Mouse (Mus musculus) G1E (cell line): Measurements from ENCODE around the gene Pitpnc1.

Source experiments
- CTCF ChIP-seq: IDR thresholded peaks from 2 replicates; pipeline ENCODE4 v1.5.1; 2012; ENCODE audit warnings: low read depth, low read length, inconsistent platforms, mixed read lengths
- GATA1 ChIP-seq: IDR thresholded peaks from 2 replicates; pipeline ENCODE4 v1.6.1; 2012; ENCODE audit warnings: borderline replicate concordance, low read length, inconsistent platforms, mixed read lengths
- POLR2AphosphoS5 ChIP-seq: IDR thresholded peaks from 2 replicates; pipeline ENCODE4 v1.6.1; 2012; ENCODE audit warnings: low read depth, low read length, inconsistent platforms; ENCODE audit not compliant: insufficient replicate concordance
- TAL1 ChIP-seq: conservative IDR thresholded peaks from 2 replicates; pipeline ENCODE4 v1.6.1; 2012; ENCODE audit warnings: low read depth, low read length, inconsistent platforms, mixed read lengths

GRCm38 (mm10) chr11:107190376-107190775 is 280.1 kb downstream of the Pitpnc1 start:
- TF ChIP-seq CTCF (no peak), POLR2AphosphoS5 (no peak), GATA1 (no peak), TAL1 (no peak)
